Mouse (Mus musculus) forebrain, embryonic 15.5 days (tissue): ENCODE data around the gene Taf15. TPM values are rescaled to one million over a fixed set of nuclear protein-coding genes. Genes with fewer than 3 reads are reported as not detected.

ENCODE experiments used
- ATAC-seq: fragments of 200-750 bp; cut with Nextera tagmentation; replicated peaks from 2 replicates; pipeline ENCODE4 v1.8.0; 2017; ENCODE audit warnings: mild to moderate bottlenecking, moderate TSS enrichment, moderate library complexity
- H3K27ac ChIP-seq: fragments of 300-500 bp; sonication (generic); replicated peaks from 2 replicates; pipeline ENCODE4 v1.5.1; 2015; ENCODE audit warnings: mild to moderate bottlenecking, inconsistent platforms
- H3K27me3 ChIP-seq: fragments of 300-500 bp; sonication (generic); 2 replicates; pipeline ENCODE4 v1.6.1; 2015; ENCODE audit warnings: inconsistent platforms
- H3K36me3 ChIP-seq: fragments of 300-500 bp; sonication (generic); 2 replicates; pipeline ENCODE4 v1.6.1; 2015; ENCODE audit warnings: mild to moderate bottlenecking, inconsistent platforms
- H3K4me1 ChIP-seq: fragments of 300-500 bp; sonication (generic); 2 replicates; pipeline ENCODE4 v1.6.1; 2015; ENCODE audit warnings: inconsistent platforms
- H3K4me2 ChIP-seq: fragments of 300-500 bp; sonication (generic); replicated peaks from 2 replicates; pipeline ENCODE4 v1.6.1; 2015; ENCODE audit warnings: mild to moderate bottlenecking, inconsistent platforms
- H3K4me3 ChIP-seq: fragments of 300-500 bp; sonication (generic); 2 replicates; pipeline ENCODE4 v1.5.1; 2015; ENCODE audit warnings: mild to moderate bottlenecking, inconsistent platforms
- H3K9ac ChIP-seq: fragments of 300-500 bp; sonication (generic); replicated peaks from 2 replicates; pipeline ENCODE4 v1.6.1; 2015; ENCODE audit warnings: mild to moderate bottlenecking, inconsistent platforms
- H3K9me3 ChIP-seq: fragments of 300-500 bp; sonication (generic); 2 replicates; pipeline ENCODE4 v1.6.1; 2016; ENCODE audit warnings: inconsistent platforms
- WGBS: fragments of 180-500 bp; shearing (Covaris S2); methylation state at CpG from one replicate; pipeline ENCODE4 v1.1.7; 2015; ENCODE audit warnings: mixed read lengths; 5-methylcytosine and 5-hydroxymethylcytosine counted together
- polyA plus RNA-seq: library from polyadenylated mRNA; unstranded; fragments of >200 nt; fragmentation: Nextera tagmentation; extraction: Ambion mirVana; gene quantifications from 2 replicates; pipeline ENCODE4 v1.2.1, GENCODE M21; 2015

The Taf15 gene
- 12.3 and 12.9 TPM in 2 replicates for polyA plus RNA-seq

DNA sequence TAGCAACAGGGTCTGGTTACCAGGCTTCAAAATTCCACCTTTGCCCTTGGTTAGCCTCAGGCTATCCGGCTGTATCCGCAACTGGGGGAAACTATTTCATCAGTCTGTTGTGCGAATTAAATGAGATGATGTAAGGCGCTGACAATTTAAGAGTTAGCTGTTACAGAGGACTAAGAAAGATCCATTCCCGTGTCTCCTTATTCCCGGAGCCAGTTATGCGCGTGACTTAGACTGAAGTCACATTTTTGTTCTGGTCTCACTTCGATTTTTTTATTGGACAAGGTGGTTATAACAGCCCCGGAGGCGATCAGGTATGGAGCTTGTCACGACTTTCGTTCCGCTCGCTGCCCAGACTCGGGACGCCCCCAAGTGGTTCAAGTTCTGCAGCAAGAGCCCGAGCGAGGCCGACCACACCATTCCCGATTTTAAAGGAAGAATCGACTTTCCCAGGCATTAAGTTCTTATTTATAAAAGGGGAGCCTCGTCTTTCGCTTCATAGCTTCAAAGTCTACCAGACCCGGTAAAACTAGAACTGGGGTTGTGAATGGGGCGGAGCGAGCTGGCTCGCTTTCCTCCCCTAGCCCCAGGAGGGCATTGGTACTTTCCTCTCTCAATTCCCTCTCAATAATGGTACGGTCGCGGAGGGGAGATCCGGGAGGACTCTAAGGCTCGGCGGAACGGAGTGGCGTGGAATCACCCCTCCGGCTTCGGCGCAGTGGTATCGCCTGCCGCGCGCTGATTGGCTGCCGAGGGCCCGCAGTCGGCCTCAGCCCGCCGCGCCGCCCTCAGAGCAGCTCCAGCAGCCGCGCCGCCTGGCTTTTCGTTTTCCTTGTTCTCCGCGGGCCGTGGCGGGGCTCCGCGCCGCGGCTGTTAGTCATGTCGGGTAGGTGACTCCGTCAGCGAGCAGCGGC is at the start of gene Taf15:
TSS of gene Taf15 (plus strand) at position 763 of the 911 bp plus-strand sequence.
- Histone ChIP-seq H3K27me3 (no peaks in the 10 kb centered on the region), H3K36me3 (peaks cover 7% of the 10 kb centered on the region; the same call in 1 of the 2 replicates), H3K4me2 (peak within 1 kb of the TSS; percentile 67), H3K27ac (peak within 1 kb of the TSS; percentile 97), H3K4me3 (peak within 1 kb of the TSS; percentile 84), H3K9me3 (no peaks in the 10 kb centered on the region), H3K4me1 (peaks cover 29% of the 10 kb centered on the region), H3K9ac (peak within 1 kb of the TSS; percentile 80)
- peak; percentile 99 for ATAC-seq
- WGBS, result under 1% methylated on average over 66 of the region's 66 CpGs

- Histone ChIP-seq H3K4me2 (no peak overlapping the region), H3K9ac (no peak overlapping the region), H3K9me3 (no peaks in the 10 kb centered on the region), H3K4me1 (no peaks in the 10 kb centered on the region), H3K27me3 (peaks cover 29% of the 10 kb centered on the region), H3K36me3 (no peaks in the 10 kb centered on the region), H3K27ac (no peak overlapping the region), H3K4me3 (no peak overlapping the region)
- 6% methylated on average over 8 of the region's 8 CpGs for WGBS
- ATAC-seq, result peak; percentile 76
Observed at GRCm38 (mm10) chr11:83424681-83425080, 48.2 kb upstream of the Taf15 start.

DNA sequence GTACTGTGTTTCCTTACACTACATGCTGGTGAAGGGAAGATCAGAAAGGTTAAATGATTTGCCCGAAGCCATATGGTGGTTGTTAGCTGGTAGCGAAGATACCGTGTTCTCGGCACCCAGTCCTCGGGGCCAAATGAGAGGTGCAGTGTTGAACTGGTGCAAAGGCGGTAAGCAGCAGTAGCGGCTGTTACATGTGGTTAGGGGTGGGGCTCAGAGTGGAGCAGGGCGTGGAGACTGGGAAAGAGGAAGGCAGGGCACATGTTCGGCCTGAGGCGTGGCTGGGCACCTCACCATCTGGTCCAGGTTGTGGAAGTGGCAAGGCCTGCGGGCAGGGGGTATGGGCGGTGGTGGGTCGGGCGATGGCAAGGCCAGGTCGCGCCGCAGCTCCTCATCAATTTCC is 45.9 kb upstream of the Taf15 start:
- ATAC-seq, result no peak
- H3K9ac ChIP-seq, result no peak overlapping the region
- no peak overlapping the region for H3K4me3 ChIP-seq
- WGBS, result 46% methylated on average over 17 of the region's 17 CpGs
- H3K36me3 ChIP-seq, result no peaks in the 10 kb centered on the region
- H3K9me3 ChIP-seq, result no peaks in the 10 kb centered on the region
- H3K27ac ChIP-seq, result no peak overlapping the region
- 0 out of 2 replicates have a peak overlapping the region, but pooled peaks have one; percentile 5 for H3K4me2 ChIP-seq
- H3K4me1 ChIP-seq, result no peaks in the 10 kb centered on the region
- peaks cover 17% of the 10 kb centered on the region; the same call in 1 of the 2 replicates for H3K27me3 ChIP-seq

GRCm38 (mm10) chr11:83429355-83429754 is 43.5 kb upstream of the Taf15 start, which contains the start of gene Gas2l2:
Gene Gas2l2 (minus strand): TSS chr11:83429455.
- Histone ChIP-seq H3K27ac (no peak within 1 kb of the TSS), H3K27me3 (peaks cover 12% of the 10 kb centered on the region; the same call in 1 of the 2 replicates), H3K9ac (no peak within 1 kb of the TSS), H3K4me1 (no peaks in the 10 kb centered on the region), H3K4me2 (no peak within 1 kb of the TSS), H3K9me3 (no peaks in the 10 kb centered on the region), H3K36me3 (no peaks in the 10 kb centered on the region), H3K4me3 (no peak within 1 kb of the TSS)
- ATAC-seq, result no peak
- WGBS, result 65% methylated on average over 5 of the region's 5 CpGs

GRCm38 (mm10) chr11:83432533-83432932 is 40.4 kb upstream of the Taf15 start:
- Histone ChIP-seq H3K27me3 (peaks cover 12% of the 10 kb centered on the region; the same call in 1 of the 2 replicates), H3K9ac (no peak overlapping the region), H3K27ac (no peak overlapping the region), H3K4me1 (no peaks in the 10 kb centered on the region), H3K9me3 (no peaks in the 10 kb centered on the region), H3K36me3 (no peaks in the 10 kb centered on the region), H3K4me3 (no peak overlapping the region), H3K4me2 (no peak overlapping the region)
- WGBS, result 81% methylated on average over 2 of the region's 2 CpGs
- no peak for ATAC-seq

GRCm38 (mm10) chr11:83437377-83437776 is 35.5 kb upstream of the Taf15 start, which contains the start of gene 1700020L24Rik:
Gene 1700020L24Rik (plus strand): TSS chr11:83437677.
- Histone ChIP-seq H3K9ac (no peak within 1 kb of the TSS), H3K27me3 (peaks cover 13% of the 10 kb centered on the region), H3K9me3 (no peaks in the 10 kb centered on the region), H3K4me3 (no peak within 1 kb of the TSS), H3K4me2 (no peak within 1 kb of the TSS), H3K27ac (no peak within 1 kb of the TSS), H3K36me3 (no peaks in the 10 kb centered on the region), H3K4me1 (no peaks in the 10 kb centered on the region)
- ATAC-seq, result no peak
- WGBS, result 66% methylated on average over 1 of the region's 1 CpGs

GRCm38 (mm10) chr11:83439426-83440060 is 33.3 kb upstream of the Taf15 start:
- H3K4me3 ChIP-seq, result peak overlapping the region; percentile 73
- no peak overlapping the region for H3K27ac ChIP-seq
- no peaks in the 10 kb centered on the region for H3K36me3 ChIP-seq
- H3K4me1 ChIP-seq, result peaks cover 9% of the 10 kb centered on the region
- peak overlapping the region; percentile 80 for H3K4me2 ChIP-seq
- H3K9me3 ChIP-seq, result no peaks in the 10 kb centered on the region
- H3K27me3 ChIP-seq, result peaks cover 35% of the 10 kb centered on the region
- peak overlapping the region; percentile 67; the same call in 1 of the 2 replicates for H3K9ac ChIP-seq
- no peak for ATAC-seq
- 33% methylated on average over 11 of the region's 11 CpGs for WGBS

DNA sequence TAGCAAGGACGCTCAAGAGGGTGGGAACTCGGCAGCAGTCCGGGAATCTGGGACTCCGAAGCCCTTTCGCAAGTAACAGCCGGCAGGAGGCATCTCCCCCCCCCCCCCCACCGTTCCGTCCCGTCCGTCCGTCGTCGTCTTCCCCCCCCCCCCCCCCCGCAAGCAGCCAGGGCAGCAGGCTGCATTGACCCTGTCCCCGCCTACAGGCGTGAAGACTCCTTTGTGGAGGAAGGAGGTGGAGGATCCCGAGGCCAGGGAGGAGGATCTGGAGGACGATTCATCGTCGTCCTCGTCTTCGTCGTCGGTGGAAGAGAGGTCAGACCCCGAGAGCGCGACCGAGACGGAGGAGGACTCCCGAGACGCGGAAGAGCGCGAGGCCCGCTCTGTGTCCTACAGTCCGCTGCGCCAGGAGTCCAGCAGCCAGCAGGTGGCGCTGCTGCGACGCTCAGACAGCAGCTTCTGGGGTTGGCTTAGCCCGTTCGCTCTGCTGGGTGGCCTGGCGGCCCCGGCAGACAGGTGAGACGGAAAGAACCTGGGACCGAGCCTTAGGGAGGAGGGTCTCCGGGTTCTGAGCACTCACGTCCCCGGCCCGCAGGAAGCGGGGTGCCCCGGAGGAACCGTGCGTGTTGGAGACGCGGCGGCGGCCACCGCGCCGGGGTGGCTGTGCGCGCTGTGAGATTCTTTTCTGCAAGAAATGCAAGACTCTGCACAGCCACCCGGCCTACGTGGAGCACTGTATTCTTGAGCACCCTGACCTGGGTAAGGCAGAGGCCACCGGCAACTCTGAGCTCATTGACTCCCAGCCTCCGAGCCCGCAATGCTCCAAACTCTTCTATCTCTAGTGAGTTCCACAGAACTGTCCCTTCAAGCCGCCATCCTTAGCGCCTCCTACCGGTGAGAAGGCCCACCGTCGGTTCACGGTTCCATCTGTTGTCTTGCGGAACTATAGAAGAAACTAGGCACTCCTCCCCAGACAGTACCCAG is 32.5 kb upstream of the Taf15 start:
- peak overlapping the region; percentile 67 for H3K9ac ChIP-seq
- ATAC-seq, result peak; percentile 94
- no peaks in the 10 kb centered on the region for H3K36me3 ChIP-seq
- H3K4me2 ChIP-seq, result peak overlapping the region; percentile 80
- WGBS, result under 1% methylated on average over 66 of the region's 75 CpGs
- H3K9me3 ChIP-seq, result no peaks in the 10 kb centered on the region
- H3K4me3 ChIP-seq, result peak overlapping the region; percentile 73
- H3K27ac ChIP-seq, result no peak overlapping the region
- peaks cover 13% of the 10 kb centered on the region for H3K4me1 ChIP-seq
- H3K27me3 ChIP-seq, result peaks cover 43% of the 10 kb centered on the region

- Histone ChIP-seq H3K27ac (no peak overlapping the region), H3K36me3 (no peaks in the 10 kb centered on the region), H3K9me3 (no peaks in the 10 kb centered on the region), H3K4me2 (peak overlapping the region; percentile 80; the same call in 1 of the 2 replicates), H3K4me3 (peak overlapping the region; percentile 73; the same call in 1 of the 2 replicates), H3K9ac (no peak overlapping the region), H3K27me3 (peaks cover 45% of the 10 kb centered on the region), H3K4me1 (peaks cover 13% of the 10 kb centered on the region)
- ATAC-seq, result no peak
- WGBS, result 43% methylated on average over 7 of the region's 7 CpGs
Observed at GRCm38 (mm10) chr11:83441235-83441634, 31.7 kb upstream of the Taf15 start.

- peak; percentile 31 for ATAC-seq
- WGBS, result 12% methylated on average over 29 of the region's 29 CpGs
- Histone ChIP-seq H3K4me1 (peaks cover 13% of the 10 kb centered on the region), H3K4me3 (peak overlapping the region; percentile 24), H3K27ac (no peak overlapping the region), H3K4me2 (peak overlapping the region; percentile 45), H3K9me3 (no peaks in the 10 kb centered on the region), H3K36me3 (no peaks in the 10 kb centered on the region), H3K9ac (peak overlapping the region; percentile 29; the same call in 1 of the 2 replicates), H3K27me3 (peaks cover 45% of the 10 kb centered on the region)
Observed at GRCm38 (mm10) chr11:83442596-83443267, 30.2 kb upstream of the Taf15 start.

DNA sequence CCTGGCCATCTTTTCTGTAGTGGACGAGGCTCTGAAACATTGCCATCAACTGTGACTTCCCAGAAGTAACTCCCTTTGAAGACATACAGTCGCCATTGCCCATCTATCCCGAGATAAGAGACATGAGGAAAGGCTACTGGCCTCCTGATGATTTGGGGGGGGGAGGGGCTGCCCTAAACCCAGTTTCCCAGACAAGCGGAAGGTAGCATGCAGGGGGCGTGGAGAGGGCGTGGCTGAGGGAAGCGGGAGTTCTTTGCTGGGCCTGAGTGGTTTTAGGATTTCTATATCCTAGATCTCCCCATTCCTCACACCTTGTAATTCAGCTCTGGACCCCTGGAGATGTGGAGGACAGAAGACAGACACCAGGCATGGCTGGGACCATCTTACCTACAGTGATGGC is 29.1 kb upstream of the Taf15 start:
- peaks cover 19% of the 10 kb centered on the region for H3K4me1 ChIP-seq
- no peaks in the 10 kb centered on the region for H3K36me3 ChIP-seq
- H3K27ac ChIP-seq, result no peak overlapping the region
- no peaks in the 10 kb centered on the region for H3K9me3 ChIP-seq
- H3K27me3 ChIP-seq, result peaks cover 45% of the 10 kb centered on the region
- WGBS, result 9% methylated on average over 7 of the region's 7 CpGs
- ATAC-seq, result no peak
- no peak overlapping the region for H3K4me3 ChIP-seq
- H3K4me2 ChIP-seq, result no peak overlapping the region
- H3K9ac ChIP-seq, result no peak overlapping the region
